Mouse (Mus musculus) spleen, embryonic (tissue): ENCODE results near the gene Ostm1.

ENCODE experiments used
- CTCF ChIA-PET: fragments of 350-600 bp; sonication (Branson Sonifier 250); formaldehyde crosslinking; loops from one replicate; lab custom pipeline; 2022; lab: Charles Lee

Ostm1 gene

DNA sequence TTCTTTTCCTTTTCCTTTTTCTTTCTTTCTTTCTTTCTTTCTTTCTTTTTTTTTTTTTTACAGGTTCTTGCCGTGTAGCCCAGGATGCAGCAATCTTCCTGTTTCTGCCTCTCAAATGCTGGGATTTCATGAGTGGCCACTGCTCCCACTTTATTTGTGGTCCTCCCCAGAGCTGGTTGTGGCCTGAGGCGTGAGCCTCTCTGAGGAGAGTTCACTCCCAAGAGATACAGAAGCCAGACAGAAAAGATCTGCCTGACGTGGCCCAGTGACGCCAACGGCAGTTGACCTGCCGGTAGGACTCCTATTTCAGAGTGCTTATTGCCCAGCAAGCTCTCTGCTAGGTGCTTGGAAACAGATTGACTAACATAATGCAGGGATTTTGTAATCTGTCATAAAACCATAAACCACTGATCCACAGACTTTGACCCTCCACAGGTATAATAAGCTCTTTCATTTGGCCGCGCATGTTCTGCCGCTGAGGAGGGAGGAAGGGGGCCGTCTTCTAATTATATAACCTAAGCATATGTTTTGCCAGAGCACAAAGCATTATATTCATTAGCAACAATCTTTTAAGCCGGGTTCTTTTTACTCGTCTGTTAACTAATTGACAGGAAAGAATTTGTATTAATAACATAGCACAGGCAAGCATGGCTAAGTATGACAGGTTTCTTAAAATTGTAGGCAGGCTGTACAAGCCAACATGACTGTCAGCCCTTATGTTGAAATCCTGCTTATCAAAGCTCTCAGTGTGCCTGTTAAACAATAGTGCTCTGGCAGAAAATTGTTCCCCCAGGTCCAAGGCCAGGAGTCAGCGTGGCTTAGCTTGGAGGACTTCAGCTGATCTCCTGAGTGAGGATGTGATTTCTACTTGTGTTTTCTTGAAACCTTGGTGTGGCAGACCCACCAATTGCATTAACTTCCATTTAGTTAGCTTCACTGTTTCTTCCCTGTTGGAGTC is 139.9 kb downstream of the Ostm1 start:
- CTCF ChIA-PET: interaction anchor here (0.5 kb wide), 1 partner anchor 45 kb away, joined by 4 read pairs; no protein-coding TSS in a partner anchor

DNA sequence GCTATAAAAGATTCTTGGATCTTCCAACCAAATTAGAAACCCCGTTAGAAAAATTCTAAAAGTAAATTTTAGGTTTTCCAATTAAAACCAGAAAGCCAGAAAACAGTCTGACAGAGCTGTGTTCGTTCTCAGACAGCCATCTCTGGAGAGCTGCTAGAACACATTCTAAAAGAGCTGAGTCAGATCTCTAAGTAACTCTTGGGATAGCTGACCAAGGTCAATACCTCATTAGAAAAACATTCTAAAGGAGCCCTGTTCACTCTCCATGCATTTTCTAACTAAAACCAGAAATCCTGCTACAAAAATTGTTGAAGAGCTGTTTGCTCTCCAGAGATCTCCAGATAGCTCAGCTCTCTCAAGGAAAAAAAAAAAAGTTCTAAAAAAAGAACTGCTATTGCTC is 146.0 kb downstream of the Ostm1 start:
- CTCF ChIA-PET: interaction anchor here (0.5 kb wide), 1 partner anchor 438 kb away, joined by 3 read pairs; no protein-coding TSS in a partner anchor

DNA sequence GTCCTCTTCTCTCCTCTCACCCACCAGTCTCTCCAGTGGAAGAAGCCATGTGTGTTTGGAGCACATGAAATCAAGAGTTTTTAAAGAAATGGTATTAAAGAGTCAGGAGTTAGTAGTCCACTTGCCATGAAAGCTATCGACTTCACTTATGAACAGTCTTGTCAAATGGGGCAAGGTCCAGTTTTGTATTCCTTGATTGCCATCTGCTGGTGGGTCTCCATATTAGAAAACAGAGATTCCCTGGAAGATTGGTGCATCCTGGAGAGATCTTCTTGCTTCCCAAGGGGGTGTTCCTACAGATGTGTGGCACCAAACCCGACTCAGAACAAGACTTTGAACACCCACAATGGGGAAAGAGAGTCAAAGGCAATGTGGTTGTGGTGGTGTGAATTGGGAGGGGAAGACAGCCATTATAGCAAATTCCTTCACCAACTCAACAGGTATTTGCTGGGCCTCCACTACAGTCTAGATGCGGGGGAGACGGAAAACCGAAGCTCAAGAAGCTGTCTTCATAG is 151.0 kb downstream of the Ostm1 start:
- CTCF ChIA-PET: interaction anchor here (0.5 kb wide), 1 partner anchor 211 kb away, joined by 4 read pairs; no protein-coding TSS in a partner anchor

DNA sequence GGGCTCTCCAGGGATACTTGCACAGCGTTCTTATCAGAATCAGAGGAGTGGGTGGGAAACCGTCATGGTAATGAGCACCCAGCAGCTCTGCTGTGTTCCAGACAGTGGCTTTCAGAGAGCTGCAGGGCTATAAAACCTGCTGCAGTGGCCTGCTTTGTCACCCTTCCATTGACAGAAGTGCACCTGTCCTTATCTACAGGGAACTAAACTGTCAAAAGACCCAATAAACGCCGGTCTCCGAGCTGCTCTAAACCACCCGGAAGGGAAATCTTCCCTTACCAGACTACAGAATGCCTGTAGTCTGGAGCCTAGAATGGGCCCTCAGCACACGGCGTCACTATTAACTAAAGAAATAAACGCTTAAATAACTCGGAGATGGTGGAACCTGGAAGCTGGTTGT is 168.2 kb downstream of the Ostm1 start:
- CTCF ChIA-PET: no interaction called here
